Mouse (Mus musculus): ENCODE results near the gene Tmem117. TPM values are rescaled to one million over a fixed set of nuclear protein-coding genes. Genes with fewer than 3 reads are reported as not detected.

The Tmem117 gene
- polyA plus RNA-seq, 1 experiment from 2014 or later, result 0.84 TPM

DNA sequence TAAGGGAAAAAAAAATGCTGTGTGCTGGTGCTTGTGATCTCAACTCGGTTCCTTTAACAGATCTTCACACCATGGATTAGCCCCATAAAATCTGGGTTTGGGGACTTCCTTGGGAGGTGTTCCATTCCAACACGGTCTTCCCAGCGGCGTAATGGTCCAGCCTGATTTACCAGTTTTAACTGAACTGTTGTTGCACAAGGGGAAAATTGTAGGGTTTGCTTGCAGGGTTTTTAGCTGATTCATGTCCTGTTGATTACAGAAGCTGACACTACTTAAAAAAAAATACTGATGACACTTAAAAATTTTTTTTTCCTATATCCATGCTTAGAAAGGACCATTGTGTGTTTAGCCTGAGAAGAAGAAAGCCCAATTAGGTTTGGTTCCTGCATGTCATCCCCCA is 37.7 kb upstream of the Tmem117 start:
- Histone ChIP-seq H3K4me2 (ENCODE audit: low read depth, low read length, severe bottlenecking) (no peak overlapping the region), H3K27ac (ENCODE audit: low read depth, low read length) (no peak overlapping the region), H3K9ac (ENCODE audit: low read length) (no peak overlapping the region), H3K9me3 (ENCODE audit: control insufficient read depth, low read length) (no peaks in the 10 kb centered on the region), H3K4me3 (ENCODE audit: low read depth, low read length) (no peak overlapping the region), H3K36me3 (ENCODE audit: control insufficient read depth, insufficient read depth, low read length) (no peaks in the 10 kb centered on the region), H3K4me1 (replicated peaks; ENCODE audit: control insufficient read depth, insufficient read depth, low read length) (no peaks in the 10 kb centered on the region), H3K27me3 (ENCODE audit: control insufficient read depth, insufficient read depth, low read length) (no peaks in the 10 kb centered on the region)
- ATAC-seq (replicated peaks; ENCODE audit: low FRiP score) (no peak), DNase-seq (ENCODE audit: low spot score) (no peak)
- WGBS, result 91% methylated on average over 4 of the region's 4 CpGs

DNA sequence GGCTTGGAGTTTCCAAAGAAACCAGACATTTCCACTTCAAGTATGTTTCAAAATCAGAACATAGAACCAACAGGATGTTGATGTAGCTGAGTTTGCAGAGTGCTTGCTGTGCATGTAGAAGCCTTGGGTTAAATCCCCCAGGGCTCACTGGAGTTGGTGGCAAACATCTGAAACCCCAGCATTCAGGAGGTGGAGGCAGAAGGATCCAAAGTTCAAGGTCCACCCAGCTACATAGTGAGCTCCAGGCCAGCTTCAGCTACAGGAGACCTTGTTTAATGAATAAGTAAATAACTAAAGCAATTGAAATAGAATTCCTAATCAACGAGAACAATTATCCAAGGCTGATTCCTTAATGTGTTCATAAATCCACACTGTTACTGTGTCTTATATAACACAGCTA is 35.4 kb upstream of the Tmem117 start:
- H3K27me3 ChIP-seq (ENCODE audit: control insufficient read depth, insufficient read depth, low read length), result no peaks in the 10 kb centered on the region
- 84% methylated on average over 1 of the region's 1 CpGs for WGBS
- H3K4me2 ChIP-seq (ENCODE audit: low read depth, low read length, severe bottlenecking), result no peak overlapping the region
- H3K9me3 ChIP-seq (ENCODE audit: control insufficient read depth, low read length), result no peaks in the 10 kb centered on the region
- ATAC-seq (replicated peaks; ENCODE audit: low FRiP score) (no peak), DNase-seq (ENCODE audit: low spot score) (no peak)
- H3K9ac ChIP-seq (ENCODE audit: low read length), result no peak overlapping the region
- no peak overlapping the region for H3K4me3 ChIP-seq (ENCODE audit: low read depth, low read length)
- no peaks in the 10 kb centered on the region for H3K4me1 ChIP-seq (replicated peaks; ENCODE audit: control insufficient read depth, insufficient read depth, low read length)
- no peak overlapping the region for H3K27ac ChIP-seq (ENCODE audit: low read depth, low read length)
- H3K36me3 ChIP-seq (ENCODE audit: control insufficient read depth, insufficient read depth, low read length), result no peaks in the 10 kb centered on the region

DNA sequence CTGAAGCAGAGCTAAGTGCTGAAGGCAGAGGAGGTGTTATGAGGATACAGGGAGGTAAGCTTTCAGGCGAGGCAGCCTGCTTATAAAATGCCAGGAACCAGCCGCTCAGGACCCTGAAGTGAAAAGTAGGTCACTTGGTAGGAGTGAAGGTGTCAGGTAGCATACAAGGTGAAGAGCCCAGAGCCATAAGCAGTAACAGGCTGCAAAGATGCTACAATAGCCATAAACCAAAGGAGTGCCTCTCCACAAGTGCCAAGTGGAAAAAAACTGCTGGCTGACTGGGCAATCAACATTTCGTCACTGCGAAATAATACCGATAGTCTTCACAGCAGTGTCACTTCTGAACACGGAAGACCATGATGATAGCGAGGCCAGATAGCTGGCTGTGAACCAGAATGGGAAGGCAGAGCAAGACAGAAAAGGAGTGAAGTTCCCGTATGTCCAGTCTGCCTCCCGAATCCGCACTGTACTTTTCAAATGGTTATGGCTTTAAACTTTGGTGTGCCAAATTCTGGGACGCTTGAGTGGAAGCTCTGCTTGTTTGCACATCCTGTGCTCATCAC is 28.8 kb upstream of the Tmem117 start:
- Histone ChIP-seq H3K27me3 (ENCODE audit: control insufficient read depth, insufficient read depth, low read length) (no peaks in the 10 kb centered on the region), H3K4me1 (replicated peaks; ENCODE audit: control insufficient read depth, insufficient read depth, low read length) (no peaks in the 10 kb centered on the region), H3K4me2 (ENCODE audit: low read depth, low read length, severe bottlenecking) (no peak overlapping the region), H3K4me3 (ENCODE audit: low read depth, low read length) (no peak overlapping the region), H3K9me3 (ENCODE audit: control insufficient read depth, low read length) (no peaks in the 10 kb centered on the region), H3K27ac (ENCODE audit: low read depth, low read length) (no peak overlapping the region), H3K36me3 (ENCODE audit: control insufficient read depth, insufficient read depth, low read length) (no peaks in the 10 kb centered on the region), H3K9ac (ENCODE audit: low read length) (no peak overlapping the region)
- no peak for DNase-seq (ENCODE audit: low spot score)
- no peak for ATAC-seq (replicated peaks; ENCODE audit: low FRiP score)
- WGBS, result 87% methylated on average over 11 of the region's 11 CpGs

DNA sequence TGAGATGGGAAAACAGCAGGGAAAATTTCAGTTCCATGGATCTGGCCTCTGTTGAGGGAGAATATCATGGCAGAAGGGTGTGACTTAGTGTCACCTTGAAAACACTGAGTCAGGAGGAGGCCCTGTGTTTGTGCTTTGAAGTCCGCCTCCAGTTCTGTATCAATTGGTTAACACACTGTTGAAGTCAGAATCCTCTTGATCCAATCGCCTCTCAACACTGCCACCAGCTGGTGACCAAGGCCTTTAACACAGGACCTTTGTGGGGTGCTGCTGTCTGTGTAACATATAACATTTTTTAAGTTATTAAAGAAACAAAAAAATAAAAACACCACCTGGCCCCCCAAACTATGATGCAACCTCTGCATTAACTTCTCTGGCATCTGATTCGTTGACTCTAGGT is 27.7 kb upstream of the Tmem117 start:
- Histone ChIP-seq H3K36me3 (ENCODE audit: control insufficient read depth, insufficient read depth, low read length) (no peaks in the 10 kb centered on the region), H3K9me3 (ENCODE audit: control insufficient read depth, low read length) (no peaks in the 10 kb centered on the region), H3K27ac (ENCODE audit: low read depth, low read length) (no peak overlapping the region), H3K4me1 (replicated peaks; ENCODE audit: control insufficient read depth, insufficient read depth, low read length) (no peaks in the 10 kb centered on the region), H3K4me2 (ENCODE audit: low read depth, low read length, severe bottlenecking) (no peak overlapping the region), H3K9ac (ENCODE audit: low read length) (no peak overlapping the region), H3K27me3 (ENCODE audit: control insufficient read depth, insufficient read depth, low read length) (no peaks in the 10 kb centered on the region), H3K4me3 (ENCODE audit: low read depth, low read length) (no peak overlapping the region)
- 19% methylated on average over 3 of the region's 3 CpGs for WGBS
- DNase-seq (ENCODE audit: low spot score) (no peak), ATAC-seq (replicated peaks; ENCODE audit: low FRiP score) (peak; percentile 64; the same call in 1 of the 2 replicates)

DNA sequence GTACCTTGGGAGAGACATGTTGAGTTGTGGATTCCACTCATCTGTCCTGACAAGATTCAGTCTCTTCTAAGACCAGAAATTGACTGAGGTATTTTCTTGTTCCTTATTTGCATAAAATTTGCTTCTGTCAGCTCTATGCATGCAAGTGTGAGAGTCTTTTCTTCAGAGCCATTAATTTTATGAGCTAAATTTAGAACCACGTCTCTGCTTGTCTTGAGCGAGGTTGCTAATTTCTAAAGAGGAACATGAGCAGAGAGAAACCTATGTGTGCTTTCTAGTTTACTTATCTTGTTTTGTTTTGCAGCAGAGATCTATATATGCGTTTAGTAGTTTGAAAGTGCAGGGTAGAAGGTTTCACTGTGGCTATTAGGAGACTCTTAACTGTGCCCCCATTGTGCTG is 26.6 kb upstream of the Tmem117 start:
- Histone ChIP-seq H3K27me3 (ENCODE audit: control insufficient read depth, insufficient read depth, low read length) (no peaks in the 10 kb centered on the region), H3K27ac (ENCODE audit: low read depth, low read length) (no peak overlapping the region), H3K4me1 (replicated peaks; ENCODE audit: control insufficient read depth, insufficient read depth, low read length) (no peaks in the 10 kb centered on the region), H3K9ac (ENCODE audit: low read length) (no peak overlapping the region), H3K36me3 (ENCODE audit: control insufficient read depth, insufficient read depth, low read length) (no peaks in the 10 kb centered on the region), H3K4me2 (ENCODE audit: low read depth, low read length, severe bottlenecking) (no peak overlapping the region), H3K4me3 (ENCODE audit: low read depth, low read length) (no peak overlapping the region), H3K9me3 (ENCODE audit: control insufficient read depth, low read length) (no peaks in the 10 kb centered on the region)
- WGBS, result 80% methylated on average over 3 of the region's 3 CpGs
- DNase-seq (ENCODE audit: low spot score), result no peak
- no peak for ATAC-seq (replicated peaks; ENCODE audit: low FRiP score)

DNA sequence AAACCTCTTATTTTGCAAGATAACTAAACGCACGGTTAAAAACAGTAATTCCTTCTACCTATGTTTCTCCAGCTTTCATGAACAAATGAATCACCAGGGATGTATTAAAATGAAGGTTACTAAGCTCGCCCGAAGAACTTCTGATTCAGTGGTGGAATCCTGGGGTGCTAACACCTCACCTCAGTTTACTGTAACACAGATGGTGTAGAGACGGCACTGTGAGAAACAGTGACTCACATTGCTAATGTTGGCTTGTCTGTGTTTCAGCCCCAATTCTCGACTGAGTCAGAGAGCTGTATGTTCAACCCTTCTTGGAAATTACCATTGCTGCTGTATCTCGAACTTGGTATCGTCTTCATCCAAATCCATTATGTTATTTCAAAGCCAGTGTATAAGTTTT is 21.3 kb upstream of the Tmem117 start:
- Histone ChIP-seq H3K36me3 (ENCODE audit: control insufficient read depth, insufficient read depth, low read length) (no peaks in the 10 kb centered on the region), H3K9ac (ENCODE audit: low read length) (no peak overlapping the region), H3K4me1 (replicated peaks; ENCODE audit: control insufficient read depth, insufficient read depth, low read length) (no peaks in the 10 kb centered on the region), H3K27ac (ENCODE audit: low read depth, low read length) (no peak overlapping the region), H3K4me2 (ENCODE audit: low read depth, low read length, severe bottlenecking) (no peak overlapping the region), H3K4me3 (ENCODE audit: low read depth, low read length) (no peak overlapping the region), H3K9me3 (ENCODE audit: control insufficient read depth, low read length) (no peaks in the 10 kb centered on the region), H3K27me3 (ENCODE audit: control insufficient read depth, insufficient read depth, low read length) (no peaks in the 10 kb centered on the region)
- ATAC-seq (replicated peaks; ENCODE audit: low FRiP score) (no peak), DNase-seq (ENCODE audit: low spot score) (no peak)
- WGBS, result 93% methylated on average over 8 of the region's 8 CpGs

DNA sequence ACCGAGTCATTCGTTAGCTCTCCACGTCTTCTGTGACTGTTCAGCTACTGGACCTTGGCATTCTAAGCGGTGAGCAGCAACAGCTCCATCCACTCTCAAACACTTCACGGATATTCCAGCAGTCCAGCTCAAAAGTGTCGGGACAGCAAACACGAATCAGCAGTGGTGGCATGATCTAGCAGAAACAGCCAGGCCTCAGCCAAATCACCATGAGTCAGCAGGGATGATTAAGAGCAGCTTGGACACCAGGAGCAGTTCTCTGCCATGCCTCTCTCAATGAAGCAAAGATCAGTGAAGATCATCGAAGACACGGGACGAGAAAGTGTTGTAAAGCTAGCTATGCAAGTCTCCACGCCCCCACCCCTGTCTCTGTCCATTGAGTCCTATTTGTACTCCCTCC is 13.0 kb upstream of the Tmem117 start:
- no peaks in the 10 kb centered on the region for H3K9me3 ChIP-seq (ENCODE audit: control insufficient read depth, low read length)
- ATAC-seq (replicated peaks; ENCODE audit: low FRiP score) (no peak), DNase-seq (ENCODE audit: low spot score) (no peak)
- H3K4me1 ChIP-seq (replicated peaks; ENCODE audit: control insufficient read depth, insufficient read depth, low read length), result no peaks in the 10 kb centered on the region
- H3K4me2 ChIP-seq (ENCODE audit: low read depth, low read length, severe bottlenecking), result no peak overlapping the region
- no peaks in the 10 kb centered on the region for H3K27me3 ChIP-seq (ENCODE audit: control insufficient read depth, insufficient read depth, low read length)
- no peak overlapping the region for H3K4me3 ChIP-seq (ENCODE audit: low read depth, low read length)
- H3K36me3 ChIP-seq (ENCODE audit: control insufficient read depth, insufficient read depth, low read length), result no peaks in the 10 kb centered on the region
- no peak overlapping the region for H3K27ac ChIP-seq (ENCODE audit: low read depth, low read length)
- 89% methylated on average over 11 of the region's 11 CpGs for WGBS
- no peak overlapping the region for H3K9ac ChIP-seq (ENCODE audit: low read length)

DNA sequence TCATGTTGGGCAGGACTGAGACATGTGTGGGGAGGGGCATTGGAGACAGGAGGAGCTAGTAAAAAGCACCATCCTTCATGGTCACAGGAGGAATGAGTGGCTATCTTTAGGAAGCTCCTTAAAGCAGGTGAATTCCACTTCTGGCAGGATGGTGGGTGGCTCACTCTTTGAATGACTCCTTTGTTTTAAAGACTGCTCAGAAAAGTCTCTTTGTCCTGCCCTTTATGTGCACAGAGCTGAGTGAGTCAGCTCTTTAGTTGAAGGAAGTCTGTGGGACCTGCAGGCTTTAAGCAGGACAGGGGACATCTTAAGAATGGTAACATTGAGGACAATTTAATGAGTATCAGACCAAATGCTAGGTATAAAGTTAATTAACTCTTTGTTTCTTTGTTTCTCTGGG is 8.1 kb upstream of the Tmem117 start:
- Histone ChIP-seq H3K4me1 (replicated peaks; ENCODE audit: control insufficient read depth, insufficient read depth, low read length) (no peaks in the 10 kb centered on the region), H3K9me3 (ENCODE audit: control insufficient read depth, low read length) (no peaks in the 10 kb centered on the region), H3K9ac (ENCODE audit: low read length) (no peak overlapping the region), H3K4me3 (ENCODE audit: low read depth, low read length) (no peak overlapping the region), H3K27me3 (ENCODE audit: control insufficient read depth, insufficient read depth, low read length) (no peaks in the 10 kb centered on the region), H3K4me2 (ENCODE audit: low read depth, low read length, severe bottlenecking) (no peak overlapping the region), H3K36me3 (ENCODE audit: control insufficient read depth, insufficient read depth, low read length) (no peaks in the 10 kb centered on the region), H3K27ac (ENCODE audit: low read depth, low read length) (no peak overlapping the region)
- DNase-seq (ENCODE audit: low spot score) (no peak), ATAC-seq (replicated peaks; ENCODE audit: low FRiP score) (no peak)

DNA sequence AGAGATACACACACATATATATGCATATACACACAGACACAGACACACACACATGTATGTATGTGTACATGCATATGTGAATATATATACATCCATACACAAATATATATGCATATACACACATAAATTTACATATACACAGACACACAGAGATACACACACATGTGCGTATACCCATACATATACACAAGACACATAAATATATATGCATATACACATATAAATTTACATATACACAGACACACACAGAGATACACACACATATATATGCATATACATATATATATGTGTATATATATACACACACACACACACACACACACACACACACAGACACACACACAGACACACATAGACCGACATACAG is 586 bp upstream of the Tmem117 start:
- WGBS, result 49% methylated on average over 2 of the region's 2 CpGs
- H3K9ac ChIP-seq (ENCODE audit: low read length), result peak overlapping the region; percentile 64; the same call in 1 of the 2 replicates
- no peaks in the 10 kb centered on the region for H3K9me3 ChIP-seq (ENCODE audit: control insufficient read depth, low read length)
- H3K4me1 ChIP-seq (replicated peaks; ENCODE audit: control insufficient read depth, insufficient read depth, low read length), result no peaks in the 10 kb centered on the region
- no peak for ATAC-seq (replicated peaks; ENCODE audit: low FRiP score)
- H3K4me3 ChIP-seq (ENCODE audit: low read depth, low read length), result peak overlapping the region; percentile 64
- no peak for DNase-seq (ENCODE audit: low spot score)
- H3K27me3 ChIP-seq (ENCODE audit: control insufficient read depth, insufficient read depth, low read length), result peaks cover 10% of the 10 kb centered on the region
- no peak overlapping the region for H3K27ac ChIP-seq (ENCODE audit: low read depth, low read length)
- peak overlapping the region; percentile 98 for H3K4me2 ChIP-seq (ENCODE audit: low read depth, low read length, severe bottlenecking)
- no peaks in the 10 kb centered on the region for H3K36me3 ChIP-seq (ENCODE audit: control insufficient read depth, insufficient read depth, low read length)
